14 mouse cellular contexts compared by ENCODE assay signal in genomic region chr3:105412681-105413080, GRCm38 (mm10). TPM values are rescaled to one million over a fixed set of nuclear protein-coding genes. Genes with fewer than 3 reads are reported as not detected.
"Had no signal": no experiment of that assay in that cellular context is flagged by ENCODE, and none has a peak within 500 bp of the region (broad histone marks: within the 10 kb centered on the region; RNA-seq: fewer than 3 reads in every experiment).

No protein-coding gene starts in this region.

- ATAC-seq: liver, embryonic 12.5 days had no signal

- H3K9ac ChIP-seq: limb, embryonic 15.5 days; liver, embryonic 12.5 days; lung, embryonic 14.5 days; neural tube, embryonic 13.5 days had no signal

- H3K27ac ChIP-seq: kidney, postnatal 0 days; limb, embryonic 15.5 days; liver, embryonic 12.5 days; midbrain, embryonic 10.5 days; neural tube, embryonic 13.5 days had no signal

- H3K4me3 ChIP-seq: limb, embryonic 15.5 days; liver, embryonic 12.5 days; midbrain, embryonic 10.5 days; neural tube, embryonic 13.5 days had no signal

- H3K4me1 ChIP-seq: limb, embryonic 15.5 days; liver, embryonic 12.5 days; midbrain, embryonic 10.5 days had no signal

- H3K4me2 ChIP-seq: limb, embryonic 15.5 days; liver, embryonic 12.5 days; lung, embryonic 14.5 days; neural tube, embryonic 13.5 days had no signal

- H3K27me3 ChIP-seq: limb, embryonic 15.5 days; liver, embryonic 12.5 days; neural tube, embryonic 13.5 days had no signal

- H3K36me3 ChIP-seq: limb, embryonic 15.5 days; liver, embryonic 12.5 days; midbrain, embryonic 10.5 days; neural tube, embryonic 13.5 days had no signal

- DNase-seq: kidney, adult 8-10 months; kidney, postnatal 4 days; lung, embryonic 14.5 days; lung, postnatal 10 days; lung, postnatal 4 days; midbrain, embryonic 14.5 days; thymus, adult 18-20 months; thymus, postnatal 14 days had no signal

- H3K9me3 ChIP-seq: limb, embryonic 15.5 days; liver, embryonic 12.5 days; midbrain, embryonic 10.5 days; neural tube, embryonic 13.5 days had no signal

RNA-seq across cellular contexts. Expression of gene Kcnd3, which starts 39.4 kb away (rescaled TPM):
- total RNA-seq: megakaryocyte, adult 5-6 weeks had no signal
